Mouse (Mus musculus) liver, embryonic 14.5 days (tissue): ENCODE results near the gene Sh3rf1.

Experiments
- CTCF ChIP-seq: IDR thresholded peaks from 2 replicates; pipeline ENCODE4 v1.5.1; 2016; ENCODE audit warnings: antibody characterized with exemption, low read depth, control low read depth
- EP300 ChIP-seq: IDR thresholded peaks from 2 replicates; pipeline ENCODE4 v1.6.1; 2016; ENCODE audit warnings: antibody characterized with exemption, low read depth

DNA sequence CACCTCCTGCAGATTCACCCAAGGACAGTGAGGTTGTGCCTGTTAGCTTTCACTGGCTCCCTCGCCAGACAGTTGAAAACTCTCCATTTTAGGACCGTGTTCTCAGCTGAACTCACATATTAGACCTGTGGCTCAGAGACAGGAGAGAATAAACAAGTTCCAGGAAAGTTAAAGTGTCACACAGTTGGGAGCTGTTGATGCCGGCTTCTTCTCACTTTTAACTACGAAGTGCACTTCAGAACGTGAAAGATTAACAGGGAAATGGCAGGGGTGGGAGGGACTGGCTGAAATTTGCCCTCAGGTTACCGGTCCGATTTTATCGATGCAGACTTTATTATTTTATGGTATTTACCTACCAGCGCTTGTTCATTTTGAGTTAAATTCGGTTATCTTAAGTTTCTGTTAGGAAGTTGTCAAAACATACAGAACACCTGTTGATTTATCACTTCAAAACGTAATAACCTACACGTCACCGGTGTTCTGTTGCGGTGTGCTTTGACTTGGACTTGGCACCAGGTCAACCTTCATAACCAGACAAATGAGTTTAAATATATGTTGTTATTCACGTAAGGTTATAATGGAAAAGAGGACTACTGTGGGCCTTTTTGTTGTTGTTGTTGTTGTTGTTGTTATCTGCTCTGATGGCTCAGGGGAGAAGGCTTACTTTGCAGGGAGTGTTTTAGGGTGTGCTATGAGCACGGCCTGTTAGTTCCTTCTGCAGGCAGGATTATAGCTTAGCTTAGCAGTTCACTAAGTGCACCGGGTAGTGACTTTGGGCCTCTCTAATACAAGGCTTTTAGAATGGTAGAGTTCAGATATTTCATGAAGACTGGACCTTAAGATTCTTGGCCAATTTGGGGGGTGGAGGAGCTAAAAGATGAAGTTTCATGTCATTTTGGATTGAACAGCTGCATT, 49.9 kb downstream of the Sh3rf1 start:
- TF ChIP-seq CTCF (no peak), EP300 (no peak)
